Mouse (Mus musculus) kidney, postnatal 0 days (tissue): ENCODE results near the gene Gramd1a. TPM values are rescaled to one million over a fixed set of nuclear protein-coding genes. Genes with fewer than 3 reads are reported as not detected.

ENCODE experiments used
- ATAC-seq: fragments of 200-750 bp; cut with Nextera tagmentation; replicated peaks from 2 replicates; pipeline ENCODE4 v1.8.0; 2017; ENCODE audit warnings: low read depth, moderate number of reproducible peaks, moderate TSS enrichment, moderate library complexity; ENCODE audit not compliant: low FRiP score
- DNase-seq: peaks from one replicate; pipeline ENCODE4 v3.0.0-alpha.2; 2016; ENCODE audit warnings: low spot score
- H3K27ac ChIP-seq: fragments of 300-500 bp; sonication (generic); 2 replicates; pipeline ENCODE4 v1.5.1; 2014; ENCODE audit warnings: mild to moderate bottlenecking
- H3K27me3 ChIP-seq: fragments of 300-500 bp; sonication (generic); 2 replicates; pipeline ENCODE4 v1.6.1; 2014; ENCODE audit warnings: low read length, mixed read lengths; ENCODE audit not compliant: insufficient read depth
- H3K36me3 ChIP-seq: fragments of 300-500 bp; sonication (generic); 2 replicates; pipeline ENCODE4 v1.6.1; 2014; ENCODE audit warnings: low read length, mixed read lengths; ENCODE audit not compliant: insufficient read depth
- H3K4me1 ChIP-seq: fragments of 300-500 bp; sonication (generic); replicated peaks from 2 replicates; pipeline ENCODE4 v1.6.1; 2014; ENCODE audit warnings: antibody characterized with exemption, low read length, mixed read lengths; ENCODE audit not compliant: insufficient read depth
- H3K4me2 ChIP-seq: fragments of 300-500 bp; sonication (generic); 2 replicates; pipeline ENCODE4 v1.6.1; 2014; ENCODE audit warnings: mild to moderate bottlenecking, low read length, moderate library complexity, mixed read lengths
- H3K4me3 ChIP-seq: fragments of 300-500 bp; sonication (generic); replicated peaks from 2 replicates; pipeline ENCODE4 v1.5.1; 2014; ENCODE audit warnings: low read depth, low read length
- H3K9ac ChIP-seq: fragments of 300-500 bp; sonication (generic); 2 replicates; pipeline ENCODE4 v1.6.1; 2014; ENCODE audit warnings: low read depth, low read length
- H3K9me3 ChIP-seq: fragments of 300-500 bp; sonication (generic); replicated peaks from 2 replicates; pipeline ENCODE4 v1.6.1; 2016; ENCODE audit warnings: low read length, inconsistent platforms, mixed read lengths
- CTCF ChIP-seq: IDR thresholded peaks from 2 replicates; pipeline ENCODE4 v1.5.1; 2016; ENCODE audit warnings: antibody characterized with exemption, low read depth, mild to moderate bottlenecking, moderate library complexity
- WGBS: fragments of 180-500 bp; shearing (Covaris S2); extraction: QIAGEN DNeasy Blood & Tissue Kit; methylation state at CpG from one replicate; pipeline ENCODE4 v1.1.7; 2014; 5-methylcytosine and 5-hydroxymethylcytosine counted together
- polyA plus RNA-seq: library from polyadenylated mRNA; unstranded; fragments of >200 nt; fragmentation: Nextera tagmentation; extraction: Ambion mirVana; gene quantifications from 2 replicates; pipeline ENCODE4 v1.2.1, GENCODE M21; 2015

Gene Gramd1a
- polyA plus RNA-seq, 1 experiment from 2014 or later = 36.3 TPM

DNA sequence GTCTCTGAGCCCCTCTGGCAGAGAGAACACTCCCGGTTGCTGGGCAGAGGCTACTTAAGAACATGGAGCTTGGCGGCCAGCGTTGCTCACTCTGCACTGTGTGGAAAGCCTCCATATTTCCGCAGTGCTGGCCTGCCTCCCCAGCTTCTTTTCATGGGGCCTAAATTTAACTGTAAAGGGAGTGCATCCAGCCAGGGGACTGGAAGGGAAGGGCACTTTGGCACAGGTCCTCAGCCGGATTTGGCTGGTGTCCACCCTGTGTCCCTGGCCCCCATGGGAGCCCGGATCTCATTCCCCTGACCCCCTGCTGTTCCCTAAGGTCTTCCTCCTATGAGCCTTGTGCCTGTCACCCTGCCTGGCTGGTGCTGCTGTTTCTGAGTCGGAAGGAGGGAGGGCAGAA lies 37.2 kb downstream of the Gramd1a start:
- ATAC-seq = no peak
- no peak overlapping the region for H3K4me2 ChIP-seq
- H3K9me3 ChIP-seq = no peaks in the 10 kb centered on the region
- no peak overlapping the region for H3K9ac ChIP-seq
- 77% methylated on average over 7 of the region's 7 CpGs for WGBS
- no peak overlapping the region for H3K4me3 ChIP-seq
- H3K27ac ChIP-seq = no peak overlapping the region
- no peak for TF ChIP-seq CTCF
- no peaks in the 10 kb centered on the region for H3K27me3 ChIP-seq
- H3K36me3 ChIP-seq = no peaks in the 10 kb centered on the region
- DNase-seq = no peak
- H3K4me1 ChIP-seq = peaks cover 15% of the 10 kb centered on the region

- whole genome bisulfite sequencing = 87% methylated on average over 11 of the region's 11 CpGs
- TF ChIP-seq CTCF = no peak
- DNase-seq = no peak
- Histone ChIP-seq H3K4me3 (no peak overlapping the region), H3K27me3 (no peaks in the 10 kb centered on the region), H3K9ac (no peak overlapping the region), H3K9me3 (no peaks in the 10 kb centered on the region), H3K36me3 (no peaks in the 10 kb centered on the region), H3K27ac (no peak overlapping the region), H3K4me2 (no peak overlapping the region), H3K4me1 (peaks cover 15% of the 10 kb centered on the region)
- ATAC-seq = no peak
Measured at GRCm38 (mm10) chr7:31117465-31117864, 38.2 kb downstream of the Gramd1a start.

DNA sequence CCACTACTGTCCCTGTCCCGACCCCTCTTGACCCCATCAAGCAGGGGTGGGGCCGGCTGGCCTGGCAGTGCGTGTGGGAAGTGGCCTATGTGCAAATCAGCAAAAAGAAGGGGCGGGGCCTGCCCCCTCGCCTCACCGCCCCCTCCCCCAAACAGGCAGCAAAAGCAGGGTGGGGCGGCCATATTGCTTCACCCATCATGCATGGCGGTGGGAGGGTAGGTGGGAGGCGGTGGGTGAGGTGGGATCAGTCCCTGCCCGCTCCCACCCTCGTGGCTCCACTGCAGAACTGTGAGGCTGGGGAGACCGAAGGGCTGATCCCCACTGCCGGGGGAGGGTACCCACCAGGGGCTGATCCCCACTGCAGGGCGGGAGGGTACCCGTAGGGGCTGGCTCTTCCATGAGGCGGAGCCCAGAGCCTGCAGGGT lies 39.0 kb downstream of the Gramd1a start:
- H3K27ac ChIP-seq = no peak overlapping the region

GRCm38 (mm10) chr7:31115587-31116043 lies 40.1 kb downstream of the Gramd1a start:
- H3K4me1 ChIP-seq = peaks cover 19% of the 10 kb centered on the region
- 14% methylated on average over 17 of the region's 17 CpGs for WGBS
- no peaks in the 10 kb centered on the region for H3K9me3 ChIP-seq
- 0 out of 2 replicates have a peak overlapping the region, but pooled peaks have one; percentile 15 for H3K9ac ChIP-seq
- no peak for TF ChIP-seq CTCF
- H3K36me3 ChIP-seq = no peaks in the 10 kb centered on the region
- ATAC-seq (peak; percentile 70), DNase-seq (no peak)
- H3K27me3 ChIP-seq = no peaks in the 10 kb centered on the region
- H3K4me3 ChIP-seq = no peak overlapping the region
- H3K4me2 ChIP-seq = peak overlapping the region; percentile 52
- peak overlapping the region; percentile 87 for H3K27ac ChIP-seq

More for the DNA sequence above, 39.0 kb downstream of the Gramd1a start:
- 43% methylated on average over 16 of the region's 16 CpGs for WGBS
- peaks cover 19% of the 10 kb centered on the region for H3K4me1 ChIP-seq
- no peak overlapping the region for H3K4me3 ChIP-seq
- H3K9me3 ChIP-seq = no peaks in the 10 kb centered on the region
- DNase-seq = no peak
- no peak overlapping the region for H3K4me2 ChIP-seq
- H3K36me3 ChIP-seq = no peaks in the 10 kb centered on the region
- no peak overlapping the region for H3K9ac ChIP-seq
- TF ChIP-seq CTCF = no peak
- ATAC-seq = no peak
- no peaks in the 10 kb centered on the region for H3K27me3 ChIP-seq

DNA sequence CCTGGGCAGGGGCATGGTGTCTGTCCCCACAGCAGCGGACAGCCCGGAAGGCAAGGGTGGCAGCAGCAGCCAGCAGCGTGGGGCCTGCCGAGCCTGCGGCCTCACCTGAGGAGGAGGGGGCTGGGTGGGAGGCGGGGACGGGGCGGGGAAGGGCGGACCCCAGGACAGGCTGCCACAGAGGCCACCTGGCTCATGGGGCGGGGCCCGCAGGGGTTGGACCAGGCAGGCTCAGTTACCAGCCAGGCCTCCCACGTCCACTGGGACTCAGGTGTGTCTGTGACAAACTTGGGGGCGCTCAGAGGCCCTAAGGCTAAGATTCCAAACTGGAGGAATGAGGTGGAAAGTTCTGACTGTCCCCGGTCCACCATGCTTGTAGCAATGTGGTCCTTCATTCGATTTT lies 40.5 kb downstream of the Gramd1a start, which contains the start of gene Hpn:
Hpn (minus strand) TSS at position 109 of the 400 bp plus-strand sequence.
- ATAC-seq = peak; percentile 84
- TF ChIP-seq CTCF = no peak
- Histone ChIP-seq H3K4me3 (peak within 1 kb of the TSS; percentile 24), H3K4me2 (peak within 1 kb of the TSS; percentile 52), H3K4me1 (peaks cover 19% of the 10 kb centered on the region), H3K9ac (peak within 1 kb of the TSS; percentile 44), H3K27ac (peak within 1 kb of the TSS; percentile 87), H3K36me3 (no peaks in the 10 kb centered on the region), H3K9me3 (no peaks in the 10 kb centered on the region), H3K27me3 (no peaks in the 10 kb centered on the region)
- no peak for DNase-seq
- 12% methylated on average over 13 of the region's 15 CpGs for WGBS

DNA sequence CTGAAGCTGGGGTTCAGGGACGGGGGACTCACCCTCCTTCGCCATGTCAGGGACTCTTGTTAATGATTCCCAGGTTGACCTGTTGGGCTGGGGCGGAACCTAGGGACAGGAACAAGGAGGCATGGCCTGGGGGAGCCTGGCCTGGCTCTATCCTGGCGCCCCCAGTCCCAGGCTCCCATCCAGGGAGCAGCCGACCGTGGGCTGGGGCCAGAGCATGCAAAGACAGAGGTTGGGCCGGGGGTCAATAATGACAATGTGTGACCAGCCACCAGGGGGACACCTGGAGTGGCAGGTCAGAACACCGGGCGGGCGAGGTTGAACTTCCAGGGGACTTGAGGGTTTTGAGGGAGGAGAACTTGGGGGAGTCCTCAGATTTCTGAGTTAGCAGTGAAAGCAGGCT lies 41.0 kb downstream of the Gramd1a start:
- DNase-seq = no peak
- Histone ChIP-seq H3K4me1 (peaks cover 19% of the 10 kb centered on the region), H3K9ac (peak overlapping the region; percentile 44), H3K27ac (peak overlapping the region; percentile 87), H3K9me3 (no peaks in the 10 kb centered on the region), H3K36me3 (no peaks in the 10 kb centered on the region), H3K4me3 (peak overlapping the region; percentile 24), H3K27me3 (no peaks in the 10 kb centered on the region), H3K4me2 (peak overlapping the region; percentile 52)
- 54% methylated on average over 10 of the region's 10 CpGs for WGBS
- ATAC-seq = peak; percentile 33; the same call in 1 of the 2 replicates
- TF ChIP-seq CTCF = peak; percentile 43; the same call in 1 of the 2 replicates

DNA sequence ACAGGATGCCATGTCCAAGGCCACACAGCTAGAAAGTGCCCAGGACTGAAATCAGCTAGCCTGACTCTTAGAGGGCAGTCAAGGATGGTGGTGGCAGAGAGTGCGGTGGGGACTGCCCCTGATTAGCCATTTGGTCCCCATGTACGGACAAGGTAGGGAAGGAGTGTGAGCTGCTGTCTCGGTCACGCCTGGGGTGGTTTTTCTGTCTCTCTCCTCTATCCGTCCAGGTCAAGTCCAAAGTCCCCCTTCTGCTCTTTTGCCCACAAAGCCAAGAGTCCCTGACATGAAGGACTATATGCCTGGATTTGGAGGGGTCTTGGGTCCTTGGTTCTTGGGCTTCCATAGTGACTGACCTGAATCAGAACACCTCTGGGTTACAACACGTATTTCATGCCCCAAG lies 41.9 kb downstream of the Gramd1a start:
- H3K4me2 ChIP-seq = peak overlapping the region; percentile 52

More for the DNA sequence above, 41.9 kb downstream of the Gramd1a start:
- H3K9ac ChIP-seq = no peak overlapping the region
- H3K9me3 ChIP-seq = no peaks in the 10 kb centered on the region
- ATAC-seq = no peak; the same call in 1 of the 2 replicates
- no peak for TF ChIP-seq CTCF
- 75% methylated on average over 6 of the region's 6 CpGs for WGBS
- peak overlapping the region; percentile 87; the same call in 1 of the 2 replicates for H3K27ac ChIP-seq
- H3K27me3 ChIP-seq = no peaks in the 10 kb centered on the region
- DNase-seq = no peak
- peaks cover 19% of the 10 kb centered on the region for H3K4me1 ChIP-seq
- H3K36me3 ChIP-seq = no peaks in the 10 kb centered on the region
- H3K4me3 ChIP-seq = no peak overlapping the region
